Mouse (Mus musculus) right cerebral cortex, adult 18-20 months (tissue): ENCODE results near the gene Yy1.
"Not testable (repeated sequence)": the region's sequence is repeated elsewhere in the genome, so short reads cannot be mapped to it uniquely, and the experiment has no call there.

Experiments used
- DNase-seq: peaks from one replicate; pipeline ENCODE4 v3.0.0; 2022; ENCODE audit warnings: mixed read lengths

Yy1 gene

GRCm38 (mm10) chr12:108827641-108828040, 34.9 kb downstream of the Yy1 start:
- DNase-seq = no peak

DNA sequence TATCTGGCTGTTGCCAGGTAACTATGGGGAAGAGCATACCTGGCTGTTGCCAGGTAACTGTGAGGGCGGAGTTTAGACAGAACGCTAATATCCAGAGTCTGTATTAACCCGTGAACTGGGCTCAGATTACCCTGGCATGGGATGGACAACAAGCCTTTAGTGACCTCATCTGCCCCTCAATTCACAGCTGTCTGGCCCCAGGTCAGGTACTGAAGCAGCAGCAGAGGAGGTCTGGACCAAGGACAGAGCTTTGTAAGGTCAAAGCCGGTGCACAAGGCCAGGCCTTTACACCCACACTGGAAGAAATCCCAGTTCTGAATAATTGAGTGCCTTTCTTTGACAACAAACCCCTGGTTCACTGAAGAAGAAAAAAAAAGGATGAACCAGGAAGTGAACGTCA, 36.9 kb downstream of the Yy1 start:
- DNase-seq = no peak

GRCm38 (mm10) chr12:108830358-108830757, 37.6 kb downstream of the Yy1 start:
- DNase-seq = no peak

DNA sequence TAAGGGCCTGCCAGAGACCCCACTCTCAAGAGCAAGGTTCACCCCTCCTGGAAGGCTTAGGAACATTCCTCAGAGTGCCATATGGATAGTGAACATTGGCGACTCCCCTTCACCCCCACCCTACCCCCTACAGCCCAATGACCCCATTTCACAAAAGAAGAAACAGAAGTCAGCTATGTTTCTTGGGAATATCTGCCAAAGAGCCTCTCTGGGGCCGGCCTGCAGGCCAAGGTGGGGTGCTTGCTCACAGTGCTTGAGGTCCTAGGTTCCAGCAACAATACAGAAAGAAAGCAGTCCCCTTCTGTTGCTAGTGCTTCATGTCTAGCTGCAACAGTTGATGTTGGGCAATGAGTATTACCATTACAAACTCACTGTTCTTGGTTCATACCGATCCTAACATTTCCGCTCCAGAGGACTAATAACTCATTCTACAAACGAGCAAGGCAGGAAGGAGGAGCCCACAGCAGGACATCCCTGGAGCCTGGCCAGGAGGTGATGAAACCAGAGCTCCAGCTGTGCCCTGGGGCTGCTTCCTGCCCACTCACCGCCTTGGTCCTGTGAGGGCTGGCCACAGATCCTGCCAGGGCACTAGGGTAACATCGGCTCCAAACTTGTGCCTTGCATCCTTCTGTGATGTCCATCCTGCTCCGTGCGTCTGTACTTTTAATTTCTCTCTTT, 39.3 kb downstream of the Yy1 start:
- peak; percentile 40 for DNase-seq

GRCm38 (mm10) chr12:108832851-108833250, 40.1 kb downstream of the Yy1 start:
- DNase-seq = peak; percentile 37

DNA sequence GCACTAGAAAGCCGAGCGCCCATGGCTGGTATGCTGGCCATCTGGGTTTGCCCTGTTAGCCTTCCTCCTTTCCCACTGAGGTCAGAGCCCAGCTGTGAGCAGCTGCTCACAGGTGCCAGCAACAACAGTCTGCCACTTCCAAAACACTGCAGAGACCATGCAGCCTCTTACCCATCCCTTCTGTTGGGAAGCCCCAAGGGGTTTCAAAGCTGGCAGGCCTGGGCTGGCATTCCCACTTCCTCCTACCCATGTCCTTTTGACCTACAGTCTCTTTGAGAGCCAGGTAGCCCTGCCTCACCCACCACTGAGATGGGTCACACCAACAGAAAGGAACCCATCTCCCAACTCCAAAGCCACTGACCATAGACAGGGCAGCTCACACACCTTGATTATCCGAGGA, 40.6 kb downstream of the Yy1 start:
- no peak for DNase-seq

DNA sequence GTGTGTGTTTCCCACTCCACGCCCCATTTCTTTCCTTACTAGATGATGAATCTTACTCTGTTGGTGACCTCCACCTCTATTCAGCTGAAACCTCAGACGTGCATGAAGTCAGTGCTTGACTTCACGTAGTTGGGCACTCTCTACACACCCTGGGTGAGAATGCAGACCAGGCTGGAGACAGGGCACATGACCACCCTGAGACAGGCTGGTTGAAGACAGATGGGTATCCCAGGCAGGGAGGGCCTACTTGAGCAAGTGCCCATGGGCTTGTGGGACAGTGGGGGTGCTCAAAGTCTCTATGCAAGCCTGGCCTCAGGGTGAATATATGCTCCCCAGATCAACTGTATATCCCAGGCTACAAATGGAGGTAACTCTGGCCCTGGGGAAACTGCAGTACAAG, 41.6 kb downstream of the Yy1 start:
- DNase-seq = no peak

DNA sequence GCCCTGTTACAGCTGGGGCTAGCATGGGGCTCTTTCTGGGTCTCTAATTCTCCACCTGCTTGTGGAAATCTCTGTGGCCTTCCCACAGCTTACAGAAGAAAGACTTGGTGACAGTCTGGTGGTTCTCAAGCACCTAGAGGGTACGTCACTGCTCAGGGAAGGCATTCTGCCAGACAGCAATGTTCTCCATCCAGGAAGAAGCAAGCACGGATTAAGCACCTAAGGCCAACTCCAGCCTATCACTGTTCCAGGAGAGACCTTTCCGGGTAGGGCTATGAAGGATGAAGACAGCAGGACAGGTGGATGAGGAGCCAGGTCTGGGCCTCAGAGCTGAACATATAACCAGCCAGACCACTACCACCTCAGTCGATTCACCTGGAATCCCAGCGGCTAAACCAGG, 42.0 kb downstream of the Yy1 start:
- DNase-seq = no peak

GRCm38 (mm10) chr12:108835208-108835839, 42.6 kb downstream of the Yy1 start:
- no peak for DNase-seq

DNA sequence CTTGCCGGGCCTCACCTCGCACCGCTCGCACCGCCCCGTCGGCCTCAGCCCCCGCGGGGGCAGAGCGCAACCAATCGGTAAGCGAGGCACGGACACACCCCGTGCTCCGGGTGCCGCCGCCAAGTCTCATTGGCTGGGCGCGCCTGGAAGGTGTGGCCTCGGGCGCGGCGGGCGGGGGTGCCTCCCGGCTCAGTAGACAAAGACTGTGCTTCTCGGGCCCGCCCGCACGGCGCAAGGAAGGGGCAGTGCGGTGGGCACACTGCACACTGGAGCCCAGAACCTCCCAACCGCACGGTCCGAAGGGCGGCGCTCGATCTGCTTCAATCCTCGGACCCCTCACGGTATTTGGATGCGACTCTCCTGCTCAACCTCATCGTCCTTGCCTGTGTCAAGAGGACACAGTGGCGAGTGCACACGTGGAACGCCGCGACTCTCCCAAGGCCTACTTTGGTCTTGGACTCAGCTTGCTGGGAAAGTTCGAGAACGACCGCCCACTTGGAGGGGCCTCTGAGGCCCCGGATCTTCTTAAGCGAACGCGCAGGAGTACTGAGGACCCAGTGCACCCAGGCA, 43.2 kb downstream of the Yy1 start, which contains the start of the genes Slc25a29 and Slc25a47:
Gene Slc25a29 (minus strand): TSS at position 44 of the 570 bp plus-strand sequence.
Gene Slc25a47 (plus strand): TSS at position 207 of the 570 bp plus-strand sequence.
- DNase-seq = peak; percentile 97

DNA sequence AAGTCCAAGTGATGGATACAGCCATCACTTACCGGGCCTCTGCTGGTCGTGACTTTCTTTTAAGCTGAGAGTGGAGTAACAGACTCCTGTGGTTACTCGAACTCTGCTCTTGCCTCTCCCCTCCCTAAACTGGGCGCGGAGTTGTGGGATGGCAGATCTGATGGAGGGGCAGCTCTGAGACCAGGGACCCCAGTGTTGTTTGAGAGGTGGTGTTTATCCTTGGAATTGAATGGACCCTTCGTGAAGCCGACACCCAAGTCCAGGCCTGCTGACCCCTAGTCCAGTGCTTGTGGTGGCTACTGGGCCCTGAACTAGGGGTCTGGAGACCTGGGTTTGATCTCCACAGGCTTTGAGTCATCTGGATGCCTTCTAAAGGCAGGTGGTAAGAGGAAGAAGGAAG, 43.9 kb downstream of the Yy1 start:
- DNase-seq = no peak

GRCm38 (mm10) chr12:108841181-108841580, 48.4 kb downstream of the Yy1 start:
- DNase-seq = no peak

DNA sequence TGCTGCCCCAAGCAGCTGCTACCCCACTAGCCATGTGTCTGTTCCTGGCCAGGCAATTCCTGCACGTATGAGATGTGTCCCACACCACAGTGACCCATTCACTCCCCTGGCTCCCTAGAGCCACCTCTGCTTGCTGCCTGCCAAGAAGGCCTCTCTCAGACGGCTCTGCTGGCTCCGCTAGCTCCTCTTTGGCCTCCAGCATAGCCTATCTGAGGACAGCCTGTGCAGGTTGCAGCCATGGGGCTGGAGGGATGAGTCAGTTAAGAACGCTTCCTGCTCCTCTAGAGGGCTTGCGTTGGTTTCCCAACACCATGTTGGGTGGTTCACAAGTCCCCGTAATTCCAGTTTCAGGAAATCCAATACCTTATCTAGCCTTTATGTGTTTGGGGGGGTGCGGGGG, 49.9 kb downstream of the Yy1 start:
- DNase-seq = no peak

DNA sequence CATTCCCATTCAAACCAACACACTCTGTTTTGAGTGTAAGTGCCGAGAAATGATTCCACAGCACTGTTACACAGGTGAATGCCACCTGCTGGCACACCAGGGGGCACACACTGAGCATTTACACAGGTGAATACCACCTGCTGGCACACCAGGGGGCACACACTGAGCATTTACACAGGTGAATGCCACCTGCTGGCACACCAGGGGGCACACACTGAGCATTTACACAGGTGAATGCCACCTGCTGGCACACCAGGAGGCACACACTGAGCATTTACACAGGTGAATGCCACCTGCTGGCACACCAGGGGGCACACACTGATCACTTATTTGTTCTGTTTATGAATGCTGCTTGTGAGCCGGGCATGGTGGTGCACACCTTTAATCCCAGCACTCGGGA, 55.3 kb downstream of the Yy1 start:
- DNase-seq = not testable (repeated sequence)

DNA sequence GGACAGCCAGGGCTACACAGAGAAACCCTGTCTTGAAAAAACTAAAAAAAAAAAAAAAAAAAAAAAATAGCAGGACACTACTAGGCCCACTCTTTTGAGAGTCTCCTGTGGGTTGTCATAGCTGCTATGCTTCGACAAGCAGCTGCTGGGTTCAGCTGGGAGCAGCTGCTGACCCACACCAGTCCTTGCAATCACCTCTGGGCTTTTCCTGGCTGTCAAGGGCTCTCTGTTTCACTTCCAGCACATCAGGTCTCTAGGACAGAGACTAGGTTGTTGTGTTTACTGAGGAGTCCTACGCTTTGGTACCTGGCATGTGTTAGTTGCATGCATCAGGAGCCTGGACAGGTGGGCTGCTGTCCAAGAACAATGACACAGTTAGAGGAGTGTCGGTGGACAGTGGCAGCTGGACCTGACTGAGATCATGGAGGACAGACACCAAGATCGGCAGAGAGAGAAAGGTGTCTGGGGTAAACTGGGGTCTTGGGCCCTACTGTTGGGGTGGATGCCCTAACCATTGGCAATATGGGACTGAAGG, 56.8 kb downstream of the Yy1 start:
- DNase-seq = no peak

GRCm38 (mm10) chr12:108850129-108850528, 57.4 kb downstream of the Yy1 start:
- DNase-seq = no peak

GRCm38 (mm10) chr12:108850886-108851285, 58.1 kb downstream of the Yy1 start:
- no peak for DNase-seq

GRCm38 (mm10) chr12:108852822-108853221, 60.0 kb downstream of the Yy1 start:
- DNase-seq = no peak

DNA sequence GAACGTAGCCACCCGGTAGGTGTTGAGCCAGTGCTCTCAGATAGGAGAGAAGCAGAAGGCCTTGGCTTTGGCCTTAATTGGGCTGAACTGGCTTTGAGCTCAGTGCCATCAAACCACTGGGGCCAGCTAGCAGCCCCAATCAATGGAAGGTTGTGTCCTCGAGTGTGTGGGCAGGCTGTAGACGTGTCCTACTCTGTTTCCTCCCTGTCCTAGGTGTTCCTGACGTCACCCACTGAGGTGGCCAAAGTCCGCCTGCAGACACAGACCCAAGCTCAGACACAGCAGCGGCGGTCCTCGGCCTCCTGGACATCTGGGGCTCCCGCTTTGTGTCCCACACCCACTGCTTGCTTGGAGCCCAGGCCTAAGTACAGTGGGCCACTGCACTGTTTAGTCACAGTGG, 62.3 kb downstream of the Yy1 start:
- DNase-seq = no peak

DNA sequence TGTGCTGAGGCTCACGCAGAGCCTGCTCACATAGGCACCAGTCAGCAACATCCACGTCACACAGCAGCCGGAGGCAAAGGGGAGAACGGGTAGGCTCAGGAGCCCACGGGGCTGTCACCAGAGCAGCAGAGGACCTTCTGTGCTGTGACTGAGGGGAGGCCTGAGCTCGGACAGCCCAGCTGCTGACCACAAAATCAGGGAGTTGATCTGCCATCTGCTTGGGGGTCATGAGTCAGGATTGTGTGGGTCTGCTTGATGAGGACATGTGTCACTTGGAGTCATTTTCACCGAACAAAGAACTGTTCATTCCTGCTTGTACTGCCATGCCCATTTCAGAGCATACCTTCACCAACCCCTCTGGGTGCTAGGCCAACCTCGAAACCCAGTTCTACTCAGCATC, 63.4 kb downstream of the Yy1 start:
- no peak for DNase-seq

- no peak for DNase-seq
Measured at GRCm38 (mm10) chr12:108857109-108857508, 64.3 kb downstream of the Yy1 start.

GRCm38 (mm10) chr12:108857589-108858184, 64.9 kb downstream of the Yy1 start:
- no peak for DNase-seq

DNA sequence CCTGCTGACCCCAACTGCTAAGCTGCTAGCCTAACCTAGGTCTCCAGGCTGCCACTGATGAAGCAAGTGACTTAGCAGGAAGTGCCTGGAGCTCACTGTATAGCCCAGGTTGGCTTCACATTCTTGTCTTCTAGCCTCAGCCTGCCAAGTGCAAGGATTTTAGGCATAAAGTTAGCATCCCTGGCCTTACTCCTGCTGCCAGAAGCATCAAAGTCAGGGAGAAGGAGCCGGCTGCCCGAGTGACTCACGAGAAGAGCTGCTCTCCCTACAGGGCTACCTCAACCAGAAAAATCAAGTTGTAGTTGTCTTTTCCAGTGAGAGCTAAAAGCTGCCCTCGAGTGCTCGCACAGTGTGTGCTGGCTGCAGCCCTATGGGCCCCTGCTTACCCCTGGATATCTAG, 65.7 kb downstream of the Yy1 start:
- DNase-seq = no peak
